Mouse (Mus musculus): ENCODE results near the gene Mettl23. TPM values are rescaled to one million over a fixed set of nuclear protein-coding genes. Genes with fewer than 3 reads are reported as not detected.

Mettl23 gene
- polyA plus RNA-seq, 1 experiment from 2014 or later = 33.0 TPM

DNA sequence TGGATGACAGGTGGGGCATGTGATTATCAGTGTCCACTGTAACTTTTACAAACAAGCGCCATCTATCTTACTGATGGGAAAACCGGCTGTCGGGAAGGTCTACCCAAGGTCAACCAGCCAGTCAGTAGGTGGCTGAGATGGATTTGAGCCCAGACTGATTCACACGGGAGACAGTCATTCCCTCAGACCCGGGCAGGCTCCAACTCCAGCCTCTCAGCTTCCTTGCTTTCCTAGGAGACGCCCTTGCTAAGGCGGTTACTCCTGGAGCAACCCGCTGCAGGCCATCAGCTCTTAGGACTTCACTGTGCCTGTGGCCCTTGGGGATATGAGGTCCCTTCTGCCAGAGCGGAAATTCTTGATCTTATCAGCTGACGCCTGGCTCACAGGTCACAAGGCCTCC, 21.4 kb downstream of the Mettl23 start:
- no peak for ATAC-seq (ENCODE audit: low read depth)
- no peak overlapping the region for H3K4me2 ChIP-seq (ENCODE audit: low read depth, low read length)
- H3K4me1 ChIP-seq (ENCODE audit: control insufficient read depth, low read depth, low read length) = no peaks in the 10 kb centered on the region
- no peaks in the 10 kb centered on the region for H3K9me3 ChIP-seq (replicated peaks; ENCODE audit: control insufficient read depth, low read length)
- H3K27me3 ChIP-seq (ENCODE audit: control insufficient read depth, insufficient read depth, low read depth, low read length) = no peaks in the 10 kb centered on the region
- no peak overlapping the region for H3K9ac ChIP-seq (ENCODE audit: low read depth, low read length)
- peaks cover 7% of the 10 kb centered on the region for H3K36me3 ChIP-seq (ENCODE audit: control insufficient read depth, insufficient read depth)
- WGBS (ENCODE audit: insufficient replicate concordance) = 65% methylated on average over 10 of the region's 10 CpGs
- no peak overlapping the region for H3K4me3 ChIP-seq (ENCODE audit: low read depth, low read length)
- H3K27ac ChIP-seq (ENCODE audit: low read length) = no peak overlapping the region

DNA sequence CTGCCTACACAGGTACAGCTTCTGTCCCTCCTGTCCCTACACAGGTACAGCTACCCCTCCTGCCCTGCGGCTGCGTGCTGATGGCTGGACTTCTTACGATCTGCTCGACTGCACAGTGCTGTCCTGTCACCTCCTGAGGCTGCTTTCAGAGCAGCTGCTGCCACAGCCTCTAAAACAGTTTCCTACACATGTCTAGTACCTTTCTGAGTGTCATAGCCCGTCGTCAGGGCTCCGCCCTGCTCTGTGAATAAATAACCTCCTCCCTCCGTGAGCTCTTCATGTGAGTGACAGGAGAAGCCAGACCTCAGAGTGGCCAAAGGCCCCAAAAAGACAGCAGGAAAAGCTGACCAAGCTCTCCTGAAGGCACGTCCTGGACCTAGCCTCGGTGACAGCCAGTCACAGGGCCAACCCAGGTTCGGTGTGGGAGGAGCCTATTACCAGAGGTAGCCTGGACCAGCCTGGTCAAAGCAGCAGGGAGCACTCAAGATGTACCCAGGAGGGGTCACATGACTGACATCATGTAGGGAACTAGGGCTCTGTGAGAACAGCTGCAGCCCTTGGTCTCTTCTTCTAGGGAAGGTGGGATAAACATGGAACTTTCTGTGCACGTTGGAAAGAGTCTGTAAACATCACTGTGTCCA, 23.0 kb downstream of the Mettl23 start:
- WGBS (ENCODE audit: insufficient replicate concordance) = 70% methylated on average over 12 of the region's 12 CpGs
- ATAC-seq (ENCODE audit: low read depth) = no peak
- Histone ChIP-seq H3K36me3 (ENCODE audit: control insufficient read depth, insufficient read depth) (peaks cover 6% of the 10 kb centered on the region), H3K27me3 (ENCODE audit: control insufficient read depth, insufficient read depth, low read depth, low read length) (no peaks in the 10 kb centered on the region), H3K27ac (ENCODE audit: low read length) (no peak overlapping the region), H3K4me1 (ENCODE audit: control insufficient read depth, low read depth, low read length) (no peaks in the 10 kb centered on the region), H3K4me2 (ENCODE audit: low read depth, low read length) (no peak overlapping the region), H3K9ac (ENCODE audit: low read depth, low read length) (no peak overlapping the region), H3K4me3 (ENCODE audit: low read depth, low read length) (no peak overlapping the region), H3K9me3 (replicated peaks; ENCODE audit: control insufficient read depth, low read length) (no peaks in the 10 kb centered on the region)

DNA sequence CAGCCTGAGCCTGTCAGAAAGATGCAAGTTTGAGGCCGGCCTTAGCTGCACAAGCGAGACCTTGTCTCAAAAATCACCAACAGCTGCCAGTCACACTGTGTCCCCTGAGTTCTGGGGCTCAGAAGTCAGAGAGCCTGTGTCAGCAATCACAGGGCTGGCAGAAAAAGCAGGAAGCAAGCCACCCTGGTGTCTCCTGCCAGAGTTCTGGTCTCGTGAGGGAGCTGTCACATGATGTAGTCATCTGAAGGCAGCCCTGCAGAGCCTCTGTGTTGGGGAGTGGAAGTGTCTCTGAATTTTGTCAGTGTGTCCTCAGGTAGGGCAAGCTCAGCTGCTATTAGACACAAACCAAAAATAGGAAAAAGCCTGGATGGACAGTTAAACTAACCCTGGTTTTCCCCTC, 25.1 kb downstream of the Mettl23 start:
- no peak for ATAC-seq (ENCODE audit: low read depth)
- WGBS (ENCODE audit: insufficient replicate concordance) = 61% methylated on average over 3 of the region's 3 CpGs
- H3K36me3 ChIP-seq (ENCODE audit: control insufficient read depth, insufficient read depth) = no peaks in the 10 kb centered on the region; the same call in 1 of the 2 replicates
- no peak overlapping the region for H3K27ac ChIP-seq (ENCODE audit: low read length)
- no peaks in the 10 kb centered on the region for H3K4me1 ChIP-seq (ENCODE audit: control insufficient read depth, low read depth, low read length)
- H3K9me3 ChIP-seq (replicated peaks; ENCODE audit: control insufficient read depth, low read length) = no peaks in the 10 kb centered on the region
- H3K9ac ChIP-seq (ENCODE audit: low read depth, low read length) = no peak overlapping the region
- H3K4me3 ChIP-seq (ENCODE audit: low read depth, low read length) = no peak overlapping the region
- no peak overlapping the region for H3K4me2 ChIP-seq (ENCODE audit: low read depth, low read length)
- H3K27me3 ChIP-seq (ENCODE audit: control insufficient read depth, insufficient read depth, low read depth, low read length) = no peaks in the 10 kb centered on the region

DNA sequence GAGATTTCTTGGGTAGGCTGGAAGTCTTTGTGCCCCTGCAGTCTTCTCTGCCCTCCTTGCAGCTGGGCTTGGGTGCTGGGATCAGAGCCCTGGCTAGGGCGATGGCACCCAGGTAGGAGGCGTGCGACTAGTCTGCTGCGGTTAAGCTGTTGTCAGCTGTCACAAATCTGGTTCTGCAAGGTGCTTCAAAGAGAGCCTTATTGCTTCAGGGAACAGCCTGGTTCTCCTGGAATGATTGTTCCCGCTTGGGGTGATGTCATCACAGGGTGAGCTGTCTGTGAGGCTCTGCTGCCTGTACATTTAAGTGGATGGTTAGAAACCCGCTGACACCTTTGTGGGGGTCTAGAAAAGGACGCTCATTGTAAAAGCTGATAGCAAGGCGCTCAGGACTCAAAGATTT, 26.1 kb downstream of the Mettl23 start:
- Histone ChIP-seq H3K4me3 (ENCODE audit: low read depth, low read length) (no peak overlapping the region), H3K27ac (ENCODE audit: low read length) (no peak overlapping the region)

DNA sequence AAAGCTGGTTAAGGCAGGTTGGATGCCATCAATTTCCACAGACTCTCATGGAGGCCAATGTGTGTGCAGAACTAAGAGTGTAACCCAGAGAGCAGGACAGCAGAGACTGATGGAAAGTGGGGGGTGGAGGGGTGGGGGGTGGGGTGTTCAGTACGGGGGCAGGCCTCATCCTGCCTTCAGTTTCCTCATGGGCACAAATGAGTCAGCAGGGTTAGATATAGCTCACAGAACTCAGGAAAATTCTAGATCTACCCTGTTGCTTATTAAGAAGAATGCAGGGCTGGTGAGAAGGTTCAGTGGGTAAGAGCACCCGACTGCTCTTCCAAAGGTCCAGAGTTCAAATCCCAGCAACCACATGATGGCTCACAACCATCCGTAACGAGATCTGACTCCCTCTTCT, 26.6 kb downstream of the Mettl23 start:
- 46% methylated on average over 4 of the region's 4 CpGs for WGBS (ENCODE audit: insufficient replicate concordance)
- no peaks in the 10 kb centered on the region; the same call in 1 of the 2 replicates for H3K36me3 ChIP-seq (ENCODE audit: control insufficient read depth, insufficient read depth)
- no peak overlapping the region for H3K9ac ChIP-seq (ENCODE audit: low read depth, low read length)
- H3K9me3 ChIP-seq (replicated peaks; ENCODE audit: control insufficient read depth, low read length) = no peaks in the 10 kb centered on the region
- H3K27ac ChIP-seq (ENCODE audit: low read length) = no peak overlapping the region
- H3K4me1 ChIP-seq (ENCODE audit: control insufficient read depth, low read depth, low read length) = no peaks in the 10 kb centered on the region
- no peak overlapping the region for H3K4me2 ChIP-seq (ENCODE audit: low read depth, low read length)
- no peak for ATAC-seq (ENCODE audit: low read depth)
- H3K27me3 ChIP-seq (ENCODE audit: control insufficient read depth, insufficient read depth, low read depth, low read length) = no peaks in the 10 kb centered on the region
- H3K4me3 ChIP-seq (ENCODE audit: low read depth, low read length) = no peak overlapping the region

More for the DNA sequence above, 26.1 kb downstream of the Mettl23 start:
- Histone ChIP-seq H3K9ac (ENCODE audit: low read depth, low read length) (no peak overlapping the region), H3K36me3 (ENCODE audit: control insufficient read depth, insufficient read depth) (no peaks in the 10 kb centered on the region), H3K4me1 (ENCODE audit: control insufficient read depth, low read depth, low read length) (no peaks in the 10 kb centered on the region), H3K9me3 (replicated peaks; ENCODE audit: control insufficient read depth, low read length) (no peaks in the 10 kb centered on the region), H3K4me2 (ENCODE audit: low read depth, low read length) (no peak overlapping the region), H3K27me3 (ENCODE audit: control insufficient read depth, insufficient read depth, low read depth, low read length) (no peaks in the 10 kb centered on the region)
- 69% methylated on average over 8 of the region's 8 CpGs for WGBS (ENCODE audit: insufficient replicate concordance)
- ATAC-seq (ENCODE audit: low read depth) = no peak

DNA sequence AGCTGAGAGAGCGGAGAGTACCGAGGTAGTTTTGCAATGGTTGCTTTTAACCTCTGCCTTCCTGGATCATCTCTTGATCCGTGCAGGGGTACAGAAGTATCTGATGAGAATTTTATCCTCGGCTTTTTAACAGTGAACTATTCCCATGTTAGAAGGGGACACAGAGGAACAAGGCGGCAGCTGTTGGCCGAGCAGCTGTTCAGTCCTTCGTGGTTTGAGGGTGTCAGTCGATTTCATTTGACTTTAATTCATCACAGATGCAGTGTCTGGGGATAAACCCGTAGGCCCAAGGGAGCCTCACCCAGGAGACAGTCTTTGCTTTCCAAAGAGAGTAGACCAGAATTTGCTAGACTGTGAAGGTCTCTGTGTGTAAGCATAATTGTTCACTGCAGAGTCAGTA, 28.5 kb downstream of the Mettl23 start:
- ATAC-seq (ENCODE audit: low read depth) = no peak
- Histone ChIP-seq H3K4me1 (ENCODE audit: control insufficient read depth, low read depth, low read length) (no peaks in the 10 kb centered on the region), H3K4me2 (ENCODE audit: low read depth, low read length) (no peak overlapping the region), H3K27ac (ENCODE audit: low read length) (no peak overlapping the region), H3K36me3 (ENCODE audit: control insufficient read depth, insufficient read depth) (no peaks in the 10 kb centered on the region; the same call in 1 of the 2 replicates), H3K9me3 (replicated peaks; ENCODE audit: control insufficient read depth, low read length) (no peaks in the 10 kb centered on the region), H3K4me3 (ENCODE audit: low read depth, low read length) (no peak overlapping the region), H3K27me3 (ENCODE audit: control insufficient read depth, insufficient read depth, low read depth, low read length) (no peaks in the 10 kb centered on the region), H3K9ac (ENCODE audit: low read depth, low read length) (no peak overlapping the region)
- 80% methylated on average over 9 of the region's 9 CpGs for WGBS (ENCODE audit: insufficient replicate concordance)

DNA sequence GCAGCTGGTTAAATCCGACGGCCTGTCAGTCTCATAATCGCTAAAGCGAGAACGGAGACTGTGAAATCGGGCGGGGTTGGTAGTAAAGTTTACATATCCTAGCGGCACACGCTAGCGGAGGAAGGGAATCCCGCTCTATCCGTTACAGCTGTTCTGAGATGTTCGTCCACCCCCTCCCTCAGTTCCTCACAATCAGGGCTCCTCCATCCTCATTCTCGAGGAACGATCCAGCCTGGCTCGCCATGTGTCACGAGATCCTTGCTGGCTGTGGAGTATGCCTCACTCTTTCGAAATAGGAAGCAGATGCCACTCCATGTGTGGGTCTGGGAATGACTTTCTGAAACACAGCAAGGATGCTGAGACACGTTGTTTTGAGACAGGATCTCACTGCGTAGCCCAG, 30.9 kb downstream of the Mettl23 start:
- WGBS (ENCODE audit: insufficient replicate concordance) = 85% methylated on average over 20 of the region's 20 CpGs
- ATAC-seq (ENCODE audit: low read depth) = no peak

DNA sequence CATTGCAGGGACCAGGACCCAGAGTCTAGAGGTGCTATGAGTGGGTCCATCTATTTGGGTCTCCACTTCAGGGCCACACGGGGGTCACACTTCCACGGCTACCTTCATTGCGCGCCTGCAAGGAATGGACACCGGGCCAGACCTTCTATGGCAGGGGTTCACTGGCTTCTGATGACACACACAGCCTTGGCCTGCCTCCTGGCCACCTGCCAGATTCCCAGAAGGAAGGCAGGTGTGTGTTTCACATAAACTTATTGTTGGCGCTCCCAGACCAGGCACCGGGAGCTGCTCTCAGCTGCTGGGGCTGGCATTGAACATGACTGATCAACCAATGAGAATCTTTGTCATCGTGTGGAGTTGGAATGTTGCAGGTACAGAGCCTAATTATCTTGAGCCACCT, 35.4 kb downstream of the Mettl23 start:
- ATAC-seq (ENCODE audit: low read depth) = no peak
- WGBS (ENCODE audit: insufficient replicate concordance) = 75% methylated on average over 8 of the region's 8 CpGs

More for the DNA sequence above, 30.9 kb downstream of the Mettl23 start:
- no peak overlapping the region for H3K27ac ChIP-seq (ENCODE audit: low read length)
- H3K4me3 ChIP-seq (ENCODE audit: low read depth, low read length) = no peak overlapping the region
- no peaks in the 10 kb centered on the region for H3K4me1 ChIP-seq (ENCODE audit: control insufficient read depth, low read depth, low read length)
- no peaks in the 10 kb centered on the region for H3K27me3 ChIP-seq (ENCODE audit: control insufficient read depth, insufficient read depth, low read depth, low read length)
- H3K9me3 ChIP-seq (replicated peaks; ENCODE audit: control insufficient read depth, low read length) = no peaks in the 10 kb centered on the region
- no peak overlapping the region for H3K4me2 ChIP-seq (ENCODE audit: low read depth, low read length)
- no peak overlapping the region for H3K9ac ChIP-seq (ENCODE audit: low read depth, low read length)
- H3K36me3 ChIP-seq (ENCODE audit: control insufficient read depth, insufficient read depth) = no peaks in the 10 kb centered on the region; the same call in 1 of the 2 replicates

DNA sequence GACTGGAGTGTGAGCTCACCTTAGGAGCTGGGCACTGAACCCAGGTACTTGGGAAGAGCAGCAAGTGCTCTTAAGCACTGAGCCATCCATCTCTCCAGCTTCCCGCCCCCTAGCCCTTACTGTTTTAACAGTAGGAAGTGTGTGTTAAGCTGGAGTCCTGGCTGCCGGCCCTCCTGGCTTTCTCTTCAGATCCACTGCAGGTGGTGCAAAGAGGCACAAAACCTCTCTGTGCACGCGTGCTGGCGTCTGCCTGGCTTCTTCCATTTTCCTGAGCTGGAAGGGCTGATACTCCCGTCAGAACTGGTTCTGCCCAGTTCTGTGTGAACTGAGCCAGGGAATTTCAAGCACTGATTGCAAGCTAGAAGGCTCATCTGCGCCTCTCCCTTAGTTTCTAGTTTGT, 37.8 kb downstream of the Mettl23 start:
- Histone ChIP-seq H3K9me3 (replicated peaks; ENCODE audit: control insufficient read depth, low read length) (no peaks in the 10 kb centered on the region), H3K36me3 (ENCODE audit: control insufficient read depth, insufficient read depth) (no peaks in the 10 kb centered on the region), H3K4me3 (ENCODE audit: low read depth, low read length) (no peak overlapping the region), H3K27ac (ENCODE audit: low read length) (no peak overlapping the region), H3K9ac (ENCODE audit: low read depth, low read length) (no peak overlapping the region), H3K4me2 (ENCODE audit: low read depth, low read length) (no peak overlapping the region), H3K27me3 (ENCODE audit: control insufficient read depth, insufficient read depth, low read depth, low read length) (no peaks in the 10 kb centered on the region), H3K4me1 (ENCODE audit: control insufficient read depth, low read depth, low read length) (no peaks in the 10 kb centered on the region)
- no peak for ATAC-seq (ENCODE audit: low read depth)
- WGBS (ENCODE audit: insufficient replicate concordance) = 60% methylated on average over 7 of the region's 7 CpGs

More for the DNA sequence above, 35.4 kb downstream of the Mettl23 start:
- H3K4me3 ChIP-seq (ENCODE audit: low read depth, low read length) = no peak overlapping the region
- no peak overlapping the region for H3K9ac ChIP-seq (ENCODE audit: low read depth, low read length)
- H3K9me3 ChIP-seq (replicated peaks; ENCODE audit: control insufficient read depth, low read length) = no peaks in the 10 kb centered on the region
- no peaks in the 10 kb centered on the region for H3K4me1 ChIP-seq (ENCODE audit: control insufficient read depth, low read depth, low read length)
- H3K4me2 ChIP-seq (ENCODE audit: low read depth, low read length) = no peak overlapping the region
- H3K27ac ChIP-seq (ENCODE audit: low read length) = no peak overlapping the region
- no peaks in the 10 kb centered on the region; the same call in 1 of the 2 replicates for H3K36me3 ChIP-seq (ENCODE audit: control insufficient read depth, insufficient read depth)
- H3K27me3 ChIP-seq (ENCODE audit: control insufficient read depth, insufficient read depth, low read depth, low read length) = no peaks in the 10 kb centered on the region
